Mouse (Mus musculus) right cerebral cortex, postnatal 4 days (tissue): ENCODE results near the gene Fads6.
A peak's percentile ranks its signal among the peaks of the same experiment; 100 is the strongest.

Source experiments
- DNase-seq: peaks from one replicate; pipeline ENCODE4 v3.0.0-alpha.2; 2022

Fads6 gene

GRCm38 (mm10) chr11:115298160-115298559 is 697 bp upstream of the Fads6 start:
- DNase-seq: no peak

DNA sequence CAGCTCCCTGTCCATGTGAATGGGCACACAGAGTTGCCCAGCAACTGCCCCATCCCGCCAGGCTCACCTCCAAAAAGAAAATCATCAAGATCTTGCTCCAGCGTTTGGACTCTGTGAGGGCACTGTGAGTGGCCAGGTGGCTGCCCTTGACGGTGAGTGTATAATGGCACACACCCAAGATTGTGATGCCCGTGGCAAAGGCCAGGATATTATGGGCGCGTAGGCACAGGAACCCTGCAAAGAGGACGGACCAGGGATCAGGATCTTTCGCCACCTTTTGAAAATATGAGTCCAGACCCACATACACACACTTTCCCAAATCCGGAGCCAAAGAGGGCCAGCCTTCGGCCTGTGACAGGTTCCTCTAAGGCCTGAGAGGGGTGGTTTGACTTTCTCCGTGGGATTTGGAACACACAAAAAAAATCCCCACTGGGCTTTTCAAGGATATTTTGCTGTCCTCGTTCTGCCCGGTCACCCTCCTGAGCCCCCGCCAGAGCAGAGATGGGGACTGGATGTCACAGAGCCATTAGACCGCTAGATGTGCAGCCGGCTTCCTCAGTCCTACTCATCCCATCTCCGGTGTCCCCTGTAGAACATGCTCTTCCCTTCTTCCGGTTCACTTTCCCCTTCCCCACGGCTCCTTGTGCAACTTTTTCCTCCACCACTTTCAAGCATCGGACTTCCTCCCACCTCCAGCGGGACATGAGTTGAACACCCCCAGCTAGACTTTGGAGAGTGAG is 822 bp downstream of the Fads6 start:
- DNase-seq: no peak

GRCm38 (mm10) chr11:115295939-115296338 is 1.5 kb downstream of the Fads6 start:
- DNase-seq: no peak

GRCm38 (mm10) chr11:115292631-115293375 is 4.7 kb downstream of the Fads6 start:
- DNase-seq: no peak

DNA sequence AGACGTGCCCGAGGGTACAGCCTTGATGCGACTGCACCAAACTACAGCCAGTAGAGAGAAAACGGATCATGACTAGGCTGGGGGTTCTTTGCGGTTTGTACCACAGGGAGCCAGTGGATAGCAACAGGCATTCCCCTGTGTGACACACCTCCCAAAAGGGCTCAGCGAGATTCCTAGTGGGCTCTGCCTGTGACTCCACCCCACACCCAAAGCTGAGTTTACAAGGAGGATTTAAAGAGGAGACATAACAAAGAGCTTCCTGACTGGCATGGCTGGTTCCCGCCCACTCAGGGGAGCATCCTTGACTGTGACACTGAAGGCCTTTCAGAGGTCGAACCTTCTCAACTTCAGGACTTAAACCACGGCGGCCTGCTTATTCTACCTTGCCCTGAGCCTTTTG is 6.0 kb downstream of the Fads6 start:
- no peak for DNase-seq

DNA sequence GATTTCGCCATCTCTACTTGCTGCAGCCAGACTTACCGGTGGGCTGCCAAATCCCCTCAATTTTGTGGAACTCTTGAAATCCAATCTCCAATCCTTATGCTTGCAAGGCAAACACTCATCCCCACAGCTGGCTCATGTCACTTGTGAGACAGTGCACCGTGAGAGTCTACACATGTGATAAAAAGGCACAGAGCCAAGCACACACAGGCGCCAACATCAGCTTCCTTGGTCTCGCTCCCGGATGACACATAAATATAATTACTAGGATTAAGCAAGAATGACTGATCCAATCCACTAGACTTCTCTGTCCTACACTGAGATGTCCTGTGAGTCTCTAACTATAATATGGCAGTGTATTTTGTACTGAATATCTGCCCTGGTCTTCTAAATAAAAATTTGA is 6.5 kb downstream of the Fads6 start:
- DNase-seq: no peak

GRCm38 (mm10) chr11:115290314-115290713 is 7.1 kb downstream of the Fads6 start:
- no peak for DNase-seq

GRCm38 (mm10) chr11:115289885-115290284 is 7.6 kb downstream of the Fads6 start:
- no peak for DNase-seq

DNA sequence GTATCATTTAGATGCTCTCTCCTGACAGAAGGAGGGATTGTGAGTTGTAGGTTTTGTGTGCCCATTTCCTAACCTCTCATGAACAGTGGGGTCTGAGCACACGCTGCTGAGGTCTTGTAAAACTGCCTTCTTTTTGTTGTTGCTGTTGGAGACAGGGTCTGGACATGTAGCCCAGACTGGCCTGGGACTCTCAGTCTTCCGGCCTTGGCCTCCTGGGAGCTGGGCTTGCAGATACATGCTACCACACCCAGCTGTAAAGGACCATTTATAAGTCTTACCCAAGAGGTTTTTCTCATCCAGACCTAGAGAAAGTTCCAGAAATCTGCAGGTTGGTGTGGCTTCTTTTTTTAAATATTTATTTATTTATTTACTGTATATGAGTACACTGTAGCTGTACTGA is 9.2 kb downstream of the Fads6 start:
- no peak for DNase-seq

- no peak for DNase-seq
Measured at GRCm38 (mm10) chr11:115287386-115287785, 10.1 kb downstream of the Fads6 start.

DNA sequence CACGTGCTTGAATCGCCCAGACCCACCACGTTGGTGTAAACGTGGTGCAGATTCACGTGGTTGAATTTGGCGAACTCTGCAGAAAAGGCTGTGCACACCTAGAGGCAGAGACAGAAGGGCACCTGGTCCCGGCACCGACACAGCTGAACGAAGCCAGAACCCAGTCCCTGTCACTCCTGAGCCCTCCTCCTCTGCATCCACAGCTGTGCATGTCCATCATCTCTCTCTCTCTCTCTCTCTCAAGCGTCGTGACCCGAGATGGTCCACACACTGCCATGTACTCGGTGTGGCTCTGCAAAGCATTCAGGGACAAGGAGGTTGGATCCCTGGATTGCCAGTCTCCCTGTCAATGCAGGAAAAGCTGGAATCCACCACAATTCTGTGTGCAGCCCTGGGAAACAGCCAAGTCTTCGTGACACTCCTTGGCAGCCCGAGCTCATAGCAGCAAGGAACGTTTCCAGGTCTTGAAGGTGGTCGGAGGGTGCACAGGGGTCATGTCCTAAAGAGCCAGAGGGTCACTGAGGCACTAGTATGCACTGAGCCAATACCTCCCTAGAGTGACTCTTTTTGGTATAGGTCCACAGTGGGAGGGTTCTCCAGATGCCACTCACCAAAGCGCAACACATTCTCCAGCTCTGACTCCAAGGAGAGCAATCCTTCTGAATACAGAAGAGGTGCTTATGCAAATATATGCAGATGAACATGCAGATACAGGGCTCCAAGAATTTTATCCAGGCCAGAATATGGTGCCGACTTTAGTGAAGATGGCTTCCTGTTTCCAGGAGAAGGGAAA is 11.1 kb downstream of the Fads6 start:
- DNase-seq: peak; percentile 37

GRCm38 (mm10) chr11:115285282-115285681 is 12.2 kb downstream of the Fads6 start:
- DNase-seq: no peak

GRCm38 (mm10) chr11:115283891-115284620 is 13.4 kb downstream of the Fads6 start:
- no peak for DNase-seq

GRCm38 (mm10) chr11:115283486-115283765 is 14.0 kb downstream of the Fads6 start:
- no peak for DNase-seq

DNA sequence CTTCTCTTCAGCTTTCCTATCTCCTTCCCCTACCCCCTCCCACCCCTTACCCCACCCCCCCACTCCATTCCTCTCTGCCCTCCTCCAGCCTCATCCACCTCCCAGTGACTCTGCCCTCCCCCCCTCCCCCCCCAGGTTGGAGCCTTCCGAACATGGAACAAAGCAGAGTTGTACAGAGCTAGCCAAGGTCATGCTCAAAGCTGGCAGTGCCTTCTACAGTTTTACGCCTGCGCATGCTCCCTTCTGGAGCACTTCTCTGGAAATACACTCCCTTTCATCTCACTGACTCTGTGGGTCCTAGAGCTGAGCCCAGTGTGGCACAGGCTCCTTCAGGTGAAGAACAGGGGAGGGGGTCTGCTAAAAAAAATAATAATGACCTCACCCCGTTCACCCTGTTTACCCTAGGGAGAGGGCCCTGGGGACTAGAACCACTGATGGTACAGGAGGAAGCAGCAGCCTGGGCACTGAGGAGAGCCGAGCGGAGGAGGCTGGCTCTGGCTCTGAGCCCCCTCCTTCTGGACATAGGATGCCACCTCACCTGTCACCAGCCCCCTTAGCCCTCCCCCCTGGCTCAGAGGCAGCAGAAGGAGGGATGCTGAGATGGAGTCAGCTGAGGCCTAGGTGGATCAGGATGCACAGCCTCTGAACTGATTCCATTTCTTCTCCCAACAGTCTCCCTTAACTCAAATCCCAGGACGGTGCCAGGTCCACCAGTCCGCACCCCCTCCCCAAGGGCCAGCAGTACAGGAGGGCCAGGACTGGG is 14.6 kb downstream of the Fads6 start:
- DNase-seq: no peak

- DNase-seq: no peak
Measured at GRCm38 (mm10) chr11:115282295-115282694, 15.2 kb downstream of the Fads6 start.

DNA sequence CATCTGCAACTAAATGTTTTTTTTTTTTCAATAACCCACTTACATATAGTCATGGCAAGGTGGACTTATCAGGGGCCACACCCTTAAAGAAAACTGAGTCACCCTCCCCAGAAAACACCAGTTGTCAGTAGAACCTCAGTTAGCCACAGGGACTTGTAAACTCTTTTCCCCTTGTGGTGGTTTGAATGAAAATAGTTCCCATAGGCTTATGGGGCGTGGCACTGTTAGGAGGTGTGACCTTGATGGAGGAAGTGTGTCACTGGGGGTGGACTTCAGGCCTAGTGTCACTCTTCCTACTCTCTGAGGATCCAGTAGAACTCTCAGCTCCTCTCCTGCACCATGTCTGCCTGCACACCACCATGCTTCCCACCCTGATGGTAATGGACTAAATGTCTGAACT is 17.7 kb downstream of the Fads6 start:
- DNase-seq: no peak

DNA sequence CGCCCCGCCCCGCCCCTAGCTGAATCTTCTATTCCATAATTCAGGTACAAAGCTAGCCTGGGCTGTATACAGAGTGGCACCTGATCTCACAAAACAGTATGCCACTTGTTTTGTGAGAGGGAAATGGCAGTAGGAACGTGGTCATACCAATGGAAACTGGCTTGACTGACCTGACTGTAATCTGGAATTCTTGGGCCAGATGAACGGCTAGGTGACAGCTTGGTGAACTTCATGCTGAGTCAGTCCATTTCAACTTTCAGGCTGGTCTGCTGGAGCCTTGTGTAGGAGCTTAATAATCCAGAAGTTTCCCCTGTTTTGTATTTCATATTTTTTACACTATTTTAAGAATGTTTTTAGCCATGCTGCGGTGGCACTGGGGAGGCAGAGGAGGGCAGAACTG is 19.3 kb downstream of the Fads6 start:
- no peak for DNase-seq

DNA sequence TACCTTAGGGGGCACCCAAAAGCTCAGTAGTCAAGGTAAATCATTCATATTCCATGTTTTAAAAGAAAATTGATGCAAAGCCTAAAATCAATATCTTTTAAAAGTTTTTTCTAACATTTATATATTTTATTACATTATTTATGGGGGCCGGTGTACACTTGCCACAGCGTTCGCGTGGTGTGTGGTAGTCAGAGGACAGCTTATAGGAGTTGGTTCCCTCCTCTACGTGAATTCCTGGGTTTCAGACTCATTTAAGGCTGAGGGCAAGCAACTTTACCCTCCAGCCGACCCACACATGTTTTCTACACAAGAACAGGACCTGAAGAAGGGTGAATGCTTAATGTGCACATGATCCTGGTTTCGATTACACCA is 19.9 kb downstream of the Fads6 start:
- no peak for DNase-seq

GRCm38 (mm10) chr11:115276780-115277603 is 20.5 kb downstream of the Fads6 start, which contains the start of gene Fdxr:
Fdxr (minus strand) TSS chr11:115277050.
- DNase-seq: peak; percentile 94

DNA sequence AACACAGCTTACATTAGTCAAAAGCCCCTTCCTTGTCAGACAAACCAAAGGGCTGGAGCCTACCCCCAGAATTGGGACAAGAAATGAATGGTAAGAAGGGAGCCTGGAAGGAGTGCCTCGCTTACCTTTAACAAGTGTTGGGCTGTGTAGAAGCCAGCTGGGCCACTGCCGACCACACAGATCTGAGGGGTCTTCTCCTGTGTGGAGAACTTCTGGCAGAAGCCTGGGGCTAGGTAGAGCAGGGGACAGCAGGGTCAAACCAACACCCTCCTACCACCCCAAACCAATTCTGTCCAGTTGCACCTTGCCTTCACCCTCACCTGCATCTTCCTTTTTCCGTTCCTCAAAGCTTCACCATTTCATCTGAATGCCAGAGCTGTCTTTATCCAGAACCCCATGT is 21.5 kb downstream of the Fads6 start:
- no peak for DNase-seq

DNA sequence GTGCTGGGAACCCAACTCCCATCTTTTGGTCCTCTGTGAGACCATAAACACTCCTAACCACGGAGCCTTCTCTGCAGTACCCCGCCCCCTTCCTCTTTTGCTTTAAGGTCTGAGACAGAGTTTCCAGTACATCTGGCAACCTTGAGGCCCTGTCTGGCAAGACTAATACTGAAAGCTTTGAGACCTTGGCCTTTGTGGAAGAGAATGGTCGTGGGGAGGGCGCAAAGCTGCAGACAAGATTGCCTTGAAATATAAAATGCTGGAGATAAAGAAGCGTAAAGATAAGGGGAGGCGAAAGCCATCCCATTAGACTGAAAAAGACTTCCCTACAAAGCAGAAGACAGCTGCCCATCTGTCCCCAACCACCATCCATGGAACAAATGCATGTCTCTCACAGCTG is 22.0 kb downstream of the Fads6 start:
- no peak for DNase-seq
